Mouse (Mus musculus): ENCODE data around the gene Sgcb.

GRCm38 (mm10) chr5:73650365-73650964, 2.9 kb upstream of the Sgcb start:
- TF ChIP-seq POLR2A (IDR thresholded peaks at IDR 0.05; ENCODE audit: extremely low read depth, insufficient read depth, low read length) = no peak
- TF ChIP-seq CTCF (IDR thresholded peaks at IDR 0.05; ENCODE audit: extremely low read depth, insufficient read depth, low read length) = no peak
